Mouse (Mus musculus): ENCODE data around the gene Eif4b.

The Eif4b gene

DNA sequence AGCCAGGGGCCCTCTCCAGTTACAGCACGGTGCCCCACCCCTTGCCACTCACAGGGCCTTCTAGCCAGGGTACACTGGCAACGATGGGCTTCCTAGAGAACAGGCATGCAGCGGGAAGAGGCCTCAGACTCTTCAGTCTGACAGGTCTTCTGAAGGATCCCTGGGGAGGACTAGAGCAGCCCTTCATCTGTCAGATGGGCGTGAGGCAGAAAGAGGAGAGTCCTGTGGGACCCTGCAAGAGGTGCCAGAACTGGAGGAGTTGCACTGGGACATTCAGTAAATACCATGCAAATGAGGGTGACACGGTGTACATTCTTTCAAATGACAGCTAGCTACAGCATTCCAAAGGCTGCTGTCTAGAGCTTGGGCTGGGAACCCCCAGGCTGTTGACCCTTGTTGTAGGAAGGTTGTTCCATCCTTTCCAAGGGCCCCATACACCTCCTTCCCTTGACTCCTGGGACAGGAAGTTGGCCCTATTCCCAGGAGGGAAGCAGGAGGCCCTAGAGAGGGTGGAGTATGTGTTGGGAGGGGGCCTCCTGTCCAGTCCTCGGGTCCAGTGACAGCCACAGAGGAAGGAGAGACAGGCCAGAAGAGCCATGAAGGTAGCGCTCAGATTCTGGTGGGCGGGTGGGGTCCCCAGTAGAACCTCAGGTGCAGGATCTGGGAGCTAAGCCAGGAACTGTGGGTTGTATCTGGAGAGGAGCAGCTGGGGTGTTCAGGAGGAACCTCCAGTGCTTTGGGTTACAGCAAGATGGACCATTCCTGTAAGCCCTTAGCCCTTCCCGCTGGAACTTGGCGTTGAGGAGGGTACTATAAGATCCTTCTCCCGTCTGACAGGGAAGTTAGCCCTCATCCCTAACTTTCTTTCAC is 28.3 kb downstream of the Eif4b start:
- DNase-seq (ENCODE audit: low read depth, low spot score) = no peak

DNA sequence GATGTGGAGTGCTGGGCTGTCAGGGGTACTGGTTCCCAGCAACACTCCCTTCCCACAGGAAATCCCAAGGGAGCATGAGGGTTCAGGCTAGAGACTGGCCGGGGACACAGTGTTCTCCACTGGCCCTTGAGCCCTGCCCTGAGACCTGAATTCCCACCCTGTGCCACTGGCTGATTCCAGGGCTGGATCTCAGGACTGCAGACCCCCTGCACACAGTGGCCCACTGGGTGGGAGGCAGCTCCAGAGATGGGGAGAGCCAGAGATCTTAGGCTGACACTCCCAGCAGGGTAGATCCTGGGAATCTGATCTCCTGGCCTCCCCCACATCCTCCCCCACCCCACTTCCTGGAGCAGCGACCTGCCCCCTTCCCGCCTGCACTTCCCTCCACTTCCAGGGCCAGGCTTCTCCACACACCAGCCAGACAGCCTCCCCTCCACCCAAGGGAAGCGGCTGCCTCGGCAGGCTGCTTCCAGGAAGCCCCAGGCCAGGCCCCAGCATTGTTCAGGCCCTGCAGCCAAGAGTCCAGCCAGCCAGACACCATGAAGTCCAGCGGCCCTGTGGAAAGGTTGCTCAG is 29.1 kb downstream of the Eif4b start:
- DNase-seq (ENCODE audit: low read depth, low spot score) = no peak

DNA sequence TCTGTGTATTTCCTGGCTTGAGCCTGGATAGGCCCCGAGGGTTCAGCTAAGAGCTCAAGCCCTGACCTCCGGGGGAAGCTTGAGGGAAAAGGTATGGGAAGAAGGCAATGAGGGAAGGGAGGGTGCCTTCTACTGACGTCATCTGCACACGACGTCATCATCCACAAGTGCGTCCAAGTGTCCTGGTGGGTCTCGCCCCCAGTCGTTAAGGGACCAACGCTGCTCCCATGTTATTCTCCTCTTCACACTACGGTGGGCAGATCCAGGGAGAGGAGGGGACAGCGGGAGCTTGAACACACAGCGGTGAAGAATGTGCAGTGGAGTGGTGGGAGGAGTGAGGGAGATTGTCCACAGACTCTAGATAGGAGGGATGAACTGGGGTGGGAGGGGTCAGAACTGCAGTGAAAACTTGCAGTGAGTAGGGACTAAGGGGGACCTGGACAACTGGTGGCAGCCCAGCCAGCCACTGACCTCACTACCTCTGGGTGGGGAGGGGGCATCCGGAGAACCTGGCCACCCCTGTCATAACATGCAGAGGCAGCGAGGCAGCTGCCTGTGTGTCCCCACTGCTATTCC is 29.9 kb downstream of the Eif4b start:
- DNase-seq (ENCODE audit: low read depth, low spot score) = no peak

DNA sequence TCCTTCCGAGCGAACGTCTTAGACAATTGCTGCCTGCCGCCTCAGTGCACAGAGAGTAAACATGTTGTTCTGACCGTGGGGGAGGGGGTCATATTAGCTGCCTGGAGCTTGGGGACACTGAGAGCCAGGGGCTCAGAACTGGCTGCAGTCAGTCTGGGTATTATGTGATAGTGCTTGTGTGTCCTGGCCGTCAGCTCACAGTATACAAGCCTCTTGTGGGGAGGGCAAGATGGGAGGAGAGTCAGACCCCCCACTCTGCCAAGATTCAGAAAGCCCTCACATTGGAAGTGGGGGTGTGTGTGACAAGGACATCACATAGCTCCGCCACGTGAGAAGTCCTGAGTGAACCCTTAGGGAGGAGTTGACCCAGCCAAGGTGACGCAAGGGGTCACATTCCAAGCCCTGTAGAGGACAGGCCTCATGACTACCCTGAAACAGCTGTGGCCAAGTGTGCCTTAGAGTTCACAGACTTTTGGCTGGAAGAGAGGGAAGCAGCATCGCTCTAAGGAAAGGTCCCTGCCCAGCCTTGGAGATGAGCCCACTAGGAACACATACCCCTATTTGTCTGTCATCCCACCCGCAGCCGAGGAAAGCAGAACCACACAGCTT is 30.5 kb downstream of the Eif4b start:
- no peak for DNase-seq (ENCODE audit: low read depth, low spot score)

DNA sequence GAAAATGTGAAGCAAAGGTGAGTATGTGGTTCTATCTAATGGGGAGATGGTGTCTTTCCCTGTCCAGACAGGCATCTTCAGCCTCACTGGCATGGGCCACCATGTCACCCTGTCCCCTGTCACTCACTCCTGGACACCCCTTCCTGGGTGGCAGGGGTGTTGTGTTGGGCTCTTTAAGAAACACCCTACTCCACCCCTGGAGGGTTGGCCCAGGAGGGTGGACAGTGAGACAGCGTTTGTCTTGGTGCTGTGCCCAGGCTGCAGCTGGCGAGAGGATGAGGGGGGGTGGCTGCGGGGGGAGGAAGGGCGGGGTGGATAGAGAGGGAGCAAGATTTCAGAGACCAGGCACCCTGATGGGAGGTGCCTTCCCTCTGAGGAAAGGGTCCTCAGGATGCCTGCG is 31.8 kb downstream of the Eif4b start:
- no peak for DNase-seq (ENCODE audit: low read depth, low spot score)

DNA sequence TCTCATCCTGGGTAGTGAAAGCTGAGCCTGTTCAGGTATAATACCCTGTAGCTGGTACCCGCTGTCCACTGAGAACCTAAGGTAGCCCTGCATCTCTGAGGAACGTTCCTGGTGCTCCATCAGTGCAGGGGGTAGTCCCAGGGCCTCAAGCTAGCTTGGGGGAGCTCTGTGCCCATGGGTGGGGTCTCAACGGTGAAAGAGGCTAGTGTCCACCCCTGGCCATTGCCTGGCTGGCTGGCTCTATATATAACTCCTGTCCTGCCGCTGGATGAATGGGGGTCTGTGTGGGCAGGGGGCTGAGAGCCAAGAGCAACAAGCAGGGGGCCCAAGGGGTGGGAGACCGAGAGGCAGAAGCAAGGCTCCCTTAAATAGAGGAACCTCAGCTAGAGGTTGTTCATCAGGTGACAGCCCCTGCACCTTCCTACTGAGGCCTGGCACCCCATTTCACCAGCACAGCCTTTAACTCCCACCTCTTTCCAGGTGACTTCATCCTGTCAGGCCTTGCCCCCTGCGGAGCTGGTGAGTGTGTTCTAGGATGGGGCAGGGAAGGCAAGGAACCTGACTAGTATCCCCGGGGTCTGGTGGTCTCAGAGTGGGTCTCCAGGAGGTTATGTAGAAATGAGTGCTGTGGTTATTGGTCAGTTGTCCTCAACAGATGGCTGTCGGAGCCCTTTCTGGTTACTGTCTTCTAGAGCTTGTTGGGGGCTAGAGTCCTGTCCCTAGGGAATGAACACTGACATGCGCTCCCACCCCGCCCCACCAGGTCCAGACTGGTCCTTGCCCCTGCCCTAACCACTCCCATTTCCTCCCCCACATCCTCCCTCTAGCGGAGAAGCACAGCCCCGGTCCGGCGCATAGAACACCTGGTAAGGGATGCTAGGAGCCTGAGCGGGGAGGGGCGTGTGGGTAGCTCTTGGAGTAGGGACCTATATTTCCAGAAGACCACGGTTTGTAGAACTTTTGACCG is 32.5 kb downstream of the Eif4b start:
- peak; percentile 69 for DNase-seq (ENCODE audit: low read depth, low spot score)

DNA sequence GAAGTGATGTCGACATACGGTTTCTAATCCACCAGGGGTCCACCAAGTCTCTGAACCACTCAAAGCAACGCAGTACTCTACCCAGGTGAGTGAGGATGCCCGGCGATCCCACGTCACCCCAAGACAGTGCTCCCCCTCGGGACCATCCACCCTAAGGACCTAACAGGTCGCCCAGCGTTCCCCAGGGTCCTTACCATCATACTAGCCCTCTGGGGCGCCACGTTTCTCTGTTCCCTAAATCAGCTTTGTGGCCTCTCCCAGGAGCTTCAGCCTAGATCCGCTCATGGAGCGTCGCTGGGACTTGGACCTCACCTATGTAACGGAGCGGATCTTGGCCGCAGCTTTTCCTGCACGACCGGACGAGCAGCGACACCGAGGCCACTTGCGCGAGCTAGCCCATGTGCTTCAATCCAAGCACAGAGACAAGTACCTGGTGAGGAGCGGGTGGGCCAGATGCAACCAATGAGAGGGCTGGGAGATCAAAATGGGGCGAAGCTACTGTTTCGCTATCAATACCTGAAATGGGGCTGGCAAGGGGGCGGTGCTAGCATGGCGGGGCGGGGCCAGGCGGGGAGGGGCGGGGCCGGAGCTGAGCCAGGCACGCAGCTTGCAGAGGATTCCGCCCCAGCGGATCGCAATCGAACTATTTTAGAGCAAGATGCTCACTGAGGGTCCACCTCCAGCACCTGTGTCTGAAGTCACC is 33.3 kb downstream of the Eif4b start:
- peak; percentile 70 for DNase-seq (ENCODE audit: low read depth, low spot score)

DNA sequence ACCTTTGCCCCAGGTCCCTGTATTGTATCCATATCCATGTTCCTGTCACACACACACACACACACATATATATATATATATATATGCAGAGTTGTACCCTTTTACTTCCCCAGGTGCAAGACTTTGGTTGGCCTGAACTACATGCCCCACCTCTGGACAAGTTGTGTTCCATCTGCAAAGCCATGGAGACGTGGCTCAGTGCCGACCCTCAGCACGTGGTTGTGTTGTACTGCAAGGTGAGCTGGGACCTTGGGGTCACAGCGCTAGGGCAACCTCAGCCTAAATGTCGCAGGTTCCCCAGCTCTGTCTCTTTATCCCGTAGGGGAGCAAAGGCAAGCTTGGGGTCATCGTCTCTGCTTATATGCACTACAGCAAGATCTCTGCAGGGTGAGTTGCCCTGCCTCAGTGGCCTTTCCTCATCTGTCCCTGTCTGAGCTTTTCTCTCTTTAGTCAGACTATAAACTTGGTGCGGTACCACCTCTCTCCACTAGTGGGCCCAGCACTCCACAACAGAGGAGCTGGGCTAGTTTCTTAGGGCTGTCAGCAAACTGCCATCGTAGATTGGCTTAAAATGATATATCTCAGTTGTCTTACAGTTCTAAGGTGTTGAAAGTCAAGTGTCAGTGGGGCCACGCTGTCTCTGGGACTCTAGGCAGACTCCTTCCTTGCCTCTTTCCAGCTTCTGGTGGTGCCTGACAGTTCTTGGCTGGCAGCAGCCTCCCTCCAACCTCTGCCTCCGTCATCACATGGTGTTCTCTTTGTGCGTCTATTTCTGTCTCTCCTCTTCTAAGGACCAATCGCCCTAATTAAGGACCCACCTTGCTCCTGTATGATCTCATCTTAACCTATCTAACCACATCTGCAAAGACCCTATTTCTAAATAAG is 34.4 kb downstream of the Eif4b start:
- DNase-seq (ENCODE audit: low read depth, low spot score) = peak; percentile 88

DNA sequence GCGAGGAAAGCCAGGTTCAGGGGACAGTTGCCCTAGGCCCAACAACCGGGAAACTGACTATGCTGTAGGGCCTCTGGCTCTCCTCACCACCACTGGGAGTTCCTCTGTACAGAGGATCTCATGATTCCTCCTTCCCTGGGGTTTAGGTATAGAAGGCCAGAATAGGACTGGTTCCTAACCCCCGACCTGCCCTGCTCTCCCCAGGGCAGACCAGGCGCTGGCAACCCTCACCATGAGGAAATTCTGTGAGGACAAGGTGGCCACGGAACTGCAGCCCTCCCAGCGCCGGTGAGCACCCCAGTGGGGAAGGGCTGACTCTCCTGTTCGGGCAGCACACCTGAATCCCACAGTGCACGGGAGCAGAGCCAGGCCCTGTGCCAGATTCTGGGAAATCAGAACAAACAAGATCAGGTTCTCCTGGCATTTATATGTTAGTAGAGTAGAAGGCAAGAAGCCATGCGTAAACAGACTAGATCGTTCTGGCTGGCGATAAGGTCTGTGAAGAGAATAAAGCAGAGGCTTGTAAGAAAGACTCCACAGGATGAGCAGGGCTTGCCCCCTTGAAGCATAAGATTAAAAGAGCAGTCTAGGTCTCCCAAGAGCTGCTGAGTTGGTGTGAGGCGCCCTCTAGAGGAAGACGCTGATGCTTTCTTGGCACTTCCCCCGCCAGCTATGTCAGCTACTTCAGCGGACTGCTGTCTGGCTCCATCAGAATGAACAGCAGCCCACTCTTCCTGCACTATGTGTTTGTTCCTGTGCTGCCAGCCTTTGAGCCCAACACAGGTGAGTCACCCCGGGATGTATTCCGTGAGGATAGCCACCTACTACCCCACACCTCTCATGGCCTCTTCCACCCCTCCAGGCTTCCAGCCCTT is 35.3 kb downstream of the Eif4b start:
- DNase-seq (ENCODE audit: low read depth, low spot score) = peak; percentile 90

DNA sequence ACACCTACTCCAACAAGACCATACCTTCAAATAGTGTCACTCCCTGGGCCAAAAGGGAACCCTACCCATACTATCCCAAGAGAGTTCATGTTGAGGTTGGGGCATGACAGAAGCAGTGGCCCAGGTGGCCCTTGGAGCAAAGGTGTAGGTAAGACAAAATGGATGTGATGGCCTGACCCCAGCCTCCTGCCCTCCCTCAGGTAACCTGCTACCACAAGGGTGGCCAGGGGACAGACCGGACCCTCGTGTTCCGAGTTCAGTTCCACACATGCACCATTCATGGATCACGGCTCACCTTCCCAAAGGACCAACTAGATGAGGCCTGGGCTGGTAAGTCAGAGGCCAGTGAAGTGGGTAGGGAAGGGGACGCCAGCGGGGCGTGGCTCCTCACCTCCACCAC is 36.7 kb downstream of the Eif4b start:
- DNase-seq (ENCODE audit: low read depth, low spot score) = no peak

DNA sequence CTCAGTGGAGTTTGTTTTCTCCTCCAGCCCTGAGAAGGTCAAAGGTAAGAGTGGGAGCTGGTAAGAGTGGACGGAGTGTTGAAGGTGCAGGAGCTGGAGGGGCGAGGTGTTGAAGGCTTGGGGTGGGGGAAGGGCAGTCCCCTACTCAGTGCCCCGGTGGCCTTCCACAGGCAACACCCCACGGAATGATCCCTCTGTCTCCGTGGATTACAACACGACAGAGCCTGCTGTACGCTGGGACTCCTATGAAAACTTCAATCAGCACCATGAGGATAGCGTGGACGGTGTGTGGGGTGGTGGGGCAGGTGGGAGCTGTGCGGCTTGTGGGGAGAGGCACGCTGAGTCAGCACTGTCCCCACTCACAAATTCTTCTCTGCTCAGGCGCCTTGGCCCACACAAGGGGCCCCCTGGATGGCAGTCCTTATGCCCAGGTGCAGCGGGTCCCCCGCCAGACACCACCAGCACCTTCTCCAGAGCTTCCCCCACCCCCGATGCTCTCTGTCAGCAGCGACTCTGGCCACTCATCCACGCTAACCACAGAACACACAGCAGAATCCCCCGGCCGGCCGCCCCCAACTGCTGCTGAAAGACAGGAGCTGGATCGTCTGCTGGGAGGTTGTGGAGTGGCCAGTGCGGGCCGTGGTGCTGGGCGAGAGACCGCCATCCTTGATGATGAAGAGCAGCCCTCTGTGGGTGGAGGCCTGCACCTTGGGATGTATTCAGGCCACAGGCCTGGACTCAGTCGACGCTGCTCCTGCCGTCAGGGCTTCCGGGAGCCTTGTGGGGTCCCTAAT is 37.3 kb downstream of the Eif4b start:
- no peak for DNase-seq (ENCODE audit: low read depth, low spot score)

DNA sequence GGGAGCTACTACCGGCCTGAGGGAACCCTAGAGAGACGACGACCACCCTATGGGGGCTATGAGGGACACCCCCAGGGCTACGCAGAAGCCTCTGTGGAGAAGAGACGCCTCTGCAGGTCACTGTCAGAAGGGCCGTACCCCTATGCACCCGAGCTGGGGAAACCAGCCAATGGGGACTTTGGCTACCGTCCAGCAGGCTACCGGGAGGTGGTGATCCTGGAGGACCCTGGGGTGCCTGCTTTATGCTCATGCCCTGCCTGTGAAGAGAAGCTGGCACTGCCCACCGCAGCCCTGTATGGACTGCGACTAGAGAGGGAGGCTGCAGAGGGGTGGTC is 37.9 kb downstream of the Eif4b start:
- no peak for DNase-seq (ENCODE audit: low read depth, low spot score)

DNA sequence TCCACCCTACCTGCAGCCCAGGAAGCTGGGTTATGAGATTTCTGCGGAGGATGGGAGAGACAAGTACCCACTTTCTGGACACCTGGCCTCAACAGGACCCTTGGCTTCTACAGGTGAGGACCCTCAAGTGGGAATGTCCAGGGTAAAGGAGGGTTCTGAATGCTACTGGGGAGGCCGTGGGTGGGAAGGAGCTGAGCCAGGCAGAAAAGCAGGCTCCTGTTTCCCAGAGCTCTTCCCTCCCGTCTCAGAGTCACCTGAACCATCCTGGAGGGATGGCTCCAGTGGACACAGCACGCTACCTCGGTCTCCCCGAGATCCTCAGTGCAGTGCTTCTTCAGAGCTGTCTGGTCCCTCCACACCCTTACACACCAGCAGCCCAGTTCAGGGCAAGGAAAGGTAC is 38.6 kb downstream of the Eif4b start:
- no peak for DNase-seq (ENCODE audit: low read depth, low spot score)

DNA sequence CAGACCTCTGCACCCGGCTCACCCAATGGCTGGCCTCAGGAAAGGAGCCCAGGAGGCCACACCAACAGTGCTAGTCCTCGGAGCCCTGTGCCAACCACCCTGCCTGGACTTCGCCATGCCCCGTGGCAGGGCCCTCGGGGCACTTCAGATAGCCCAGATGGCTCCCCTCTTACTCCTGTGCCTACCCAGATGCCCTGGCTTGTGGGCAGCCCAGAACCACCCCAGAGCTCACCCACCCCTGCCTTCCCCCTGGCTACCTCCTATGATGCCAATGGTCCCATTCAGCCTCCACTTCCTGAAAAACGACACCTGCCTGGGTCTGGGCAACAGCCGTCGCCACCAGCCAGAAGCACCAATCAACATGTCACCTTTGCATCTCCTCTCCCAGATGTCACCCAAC is 39.3 kb downstream of the Eif4b start:
- DNase-seq (ENCODE audit: low read depth, low spot score) = no peak

DNA sequence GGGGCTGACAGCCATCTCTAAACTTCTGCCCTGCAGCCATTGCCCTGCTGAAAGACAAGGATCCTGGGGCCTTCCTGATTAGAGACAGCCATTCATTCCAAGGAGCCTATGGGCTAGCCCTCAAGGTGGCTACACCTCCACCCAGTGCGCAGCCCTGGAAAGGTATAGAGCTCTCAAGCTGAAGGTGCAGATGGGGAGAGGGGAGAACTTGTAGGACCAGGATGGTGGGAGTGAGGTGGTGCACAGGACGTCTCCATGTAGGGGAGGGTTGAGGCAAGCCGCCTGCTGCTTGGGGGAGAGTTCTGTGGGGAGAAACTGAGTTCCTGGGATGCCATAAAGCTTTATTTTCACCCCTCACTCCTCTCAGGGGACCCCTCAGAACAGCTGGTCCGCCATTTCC is 40.1 kb downstream of the Eif4b start:
- DNase-seq (ENCODE audit: low read depth, low spot score) = no peak

DNA sequence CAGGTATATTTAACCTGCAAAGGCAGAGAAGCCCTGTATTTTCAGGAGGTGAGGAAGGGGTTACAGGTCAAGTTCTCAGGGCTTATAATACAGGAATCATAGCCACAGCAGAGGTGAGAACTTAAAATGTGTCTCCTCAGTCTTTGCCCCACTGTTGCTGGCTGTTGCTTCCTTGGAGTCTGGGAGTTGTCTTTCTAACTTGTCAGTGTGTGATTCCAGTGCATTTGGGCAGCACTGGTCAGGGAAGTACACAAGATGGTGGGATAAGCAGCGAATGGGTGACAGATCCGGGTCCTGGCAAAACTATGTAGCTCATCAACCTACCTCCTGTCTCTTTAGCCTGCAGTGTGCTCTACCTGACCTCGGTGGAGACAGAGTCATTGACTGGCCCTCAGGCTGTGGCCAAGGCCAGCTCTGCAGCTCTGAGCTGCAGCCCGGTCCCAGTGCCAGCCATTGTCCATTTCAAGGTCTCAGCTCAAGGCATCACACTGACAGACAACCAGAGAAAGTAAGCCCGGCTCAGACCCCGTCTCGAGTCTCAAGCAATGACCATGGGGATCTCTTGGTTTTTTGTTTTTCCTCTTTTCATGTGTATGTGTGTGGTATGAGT is 41.2 kb downstream of the Eif4b start:
- DNase-seq (ENCODE audit: low read depth, low spot score) = no peak

DNA sequence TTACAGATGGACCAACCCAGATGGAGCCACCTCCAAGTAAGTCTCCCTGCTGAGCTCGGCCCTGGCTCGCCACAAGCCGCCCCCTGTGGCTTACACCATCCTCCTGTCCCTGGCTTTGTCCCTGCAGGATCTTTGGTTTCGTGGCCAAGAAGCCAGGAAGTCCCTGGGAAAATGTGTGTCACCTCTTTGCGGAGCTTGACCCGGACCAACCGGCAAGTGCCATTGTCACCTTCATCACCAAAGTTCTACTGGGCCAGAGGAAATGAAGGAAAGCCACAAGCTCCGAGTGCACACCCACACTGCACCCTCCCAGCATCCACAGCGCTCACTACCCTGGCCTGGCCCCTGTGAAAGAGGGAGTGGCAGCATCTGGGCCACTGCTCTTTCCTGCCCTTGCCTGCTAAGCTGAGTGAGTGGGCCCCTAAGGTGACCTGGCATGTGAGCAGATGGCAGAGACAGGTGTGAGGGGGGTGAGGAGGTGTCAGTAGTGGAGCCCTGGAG is 42.2 kb downstream of the Eif4b start:
- DNase-seq (ENCODE audit: low read depth, low spot score) = peak; percentile 73

All from CD4-positive, CD25-positive, alpha-beta regulatory T cell, adult 2 months (primary cell).